ENCODE assay signal across 19 mouse cellular contexts in the genomic region with DNA sequence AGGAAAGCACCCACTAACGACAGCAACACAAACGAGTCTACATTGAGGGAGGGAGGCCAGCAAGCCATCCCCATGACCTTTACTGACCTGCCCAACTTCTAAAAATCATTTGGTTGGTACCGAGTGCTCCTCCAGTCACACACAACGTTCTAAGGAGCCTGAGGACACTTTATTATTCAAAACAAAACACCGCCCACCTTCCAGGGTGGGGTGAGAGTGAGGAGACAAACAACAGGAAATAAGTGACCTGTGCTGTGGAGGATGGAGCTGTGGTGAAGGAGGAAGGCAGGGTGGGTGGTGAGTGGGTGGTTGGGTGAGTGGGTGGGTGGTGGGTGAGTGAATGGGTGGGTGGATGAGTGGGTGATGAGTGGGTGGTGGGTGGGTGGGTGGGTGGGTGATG. TPM values are rescaled to one million over a fixed set of nuclear protein-coding genes. Genes with fewer than 3 reads are reported as not detected.
DNase-seq lines count a peak whose midpoint lies in the region; TF ChIP-seq lines count a peak whose summit lies in the region.
"Had no signal": no experiment of that assay in that cellular context is flagged by ENCODE, and none has a peak within 500 bp of the region (broad histone marks: within the 10 kb centered on the region; RNA-seq: fewer than 3 reads in every experiment).

No protein-coding gene starts in this region.

- TF ChIP-seq CTCF in gastrocnemius, adult 2 months (IDR thresholded peaks at IDR 0.05) = no peak

- DNase-seq in gastrocnemius, adult 2 months = no peak
- no peak for DNase-seq in gastrocnemius, postnatal 36 days
- DNase-seq in testis, postnatal 10 days (ENCODE audit: low spot score) = peak; percentile 32
- no peak for DNase-seq in testis, postnatal 14 days (ENCODE audit: low spot score)
- DNase-seq in induced T-regulatory cell, adult 2 months (ENCODE audit: low read depth) = peak; percentile 77
- DNase-seq in urinary bladder, postnatal 10 days (ENCODE audit: low spot score) = no peak
- no peak for DNase-seq in right cerebral cortex, adult 2 months (ENCODE audit: low spot score in 2 of 2)
- DNase-seq in heart, postnatal 25 days (ENCODE audit: low spot score) = no peak
- DNase-seq: adrenal gland, postnatal 14 days; B cell, adult 2 months; cerebellum, adult 11-12 months; cerebellum, adult 9-11 months; cerebellum, postnatal 36 days; gastrocnemius, postnatal 14 days; heart, postnatal 36 days had no signal

- peak overlapping the region; percentile 67 for H3K27ac ChIP-seq in gastrocnemius, adult 2 months
- H3K27ac ChIP-seq: embryonic facial prominence, embryonic 13.5 days; forebrain, embryonic 12.5 days; hindbrain, embryonic 15.5 days had no signal

- intact Hi-C loops in gastrocnemius, adult 2 months (cut with DNase I) = no loop called here
- intact Hi-C loops in gastrocnemius, postnatal 36 days (cut with DNase I) = no loop called here
- intact Hi-C loops in heart, postnatal 25 days (cut with DNase I) = no loop called here

- no peak overlapping the region for H3K4me3 ChIP-seq in gastrocnemius, adult 2 months
- H3K4me3 ChIP-seq: embryonic facial prominence, embryonic 13.5 days; forebrain, embryonic 12.5 days; heart, embryonic 12.5 days; hindbrain, embryonic 15.5 days had no signal

RNA-seq across cellular contexts. Expression of a gene that starts 14.6 kb away (rescaled TPM):
- 10 to 100 TPM; 11.3 to 11.7 TPM for total RNA-seq in gastrocnemius, adult 2 months (2021)
- 10 to 100 TPM; 10.8 to 12.5 TPM for total RNA-seq in gastrocnemius, postnatal 36 days (2021)
- total RNA-seq in heart, postnatal 25 days (2021) = 10 to 100 TPM; 22.5 to 30.5 TPM

RNA-seq across cellular contexts. Expression of a gene that starts 21.7 kb away (rescaled TPM):
- total RNA-seq in gastrocnemius, adult 2 months (2021) = 10 to 100 TPM; 37.2 to 51.0 TPM
- 10 to 100 TPM; 33.1 to 40.5 TPM for total RNA-seq in gastrocnemius, postnatal 36 days (2021)
- 10 to 100 TPM; 82.3 to 89.7 TPM for total RNA-seq in heart, postnatal 25 days (2021)

RNA-seq across cellular contexts. Expression of a gene that starts 57.1 kb away (rescaled TPM):
- 1 to 10 TPM; 8.9 to 9.1 TPM for total RNA-seq in gastrocnemius, adult 2 months (2021)
- 1 to 10 TPM; 8.8 to 10.0 TPM for total RNA-seq in gastrocnemius, postnatal 36 days (2021)
- total RNA-seq in heart, postnatal 25 days (2021) = 1 to 10 TPM; 4.0 to 4.3 TPM

Comparison
In these comparisons a context has a peak if more than half of its experiments do, and no peak if none do; other contexts are left out.
1. DNase-seq: peak in testis, postnatal 10 days (single experiment) and induced T-regulatory cell, adult 2 months (single experiment); none in gastrocnemius, adult 2 months (single experiment), gastrocnemius, postnatal 36 days (0 of 2), testis, postnatal 14 days (single experiment), urinary bladder, postnatal 10 days (single experiment), right cerebral cortex, adult 2 months (0 of 2) and heart, postnatal 25 days (single experiment).